Mouse (Mus musculus) CH12.LX (cell line): Measurements from ENCODE around the gene Mrtfa. TPM values are rescaled to one million over a fixed set of nuclear protein-coding genes. Genes with fewer than 3 reads are reported as not detected.

Experiments used
- DNase-seq: peaks from one replicate; pipeline ENCODE4 v3.0.0-alpha.2; 2013; ENCODE audit errors: extremely low read depth
- H3K27ac ChIP-seq: 2 replicates; pipeline ENCODE4 v1.5.1; 2012; ENCODE audit warnings: low read depth, mild to moderate bottlenecking, control low read depth, moderate library complexity; ENCODE audit not compliant: insufficient read depth
- H3K27me3 ChIP-seq: replicated peaks from 2 replicates; pipeline ENCODE3; 2012; ENCODE audit warnings: inconsistent platforms
- H3K36me3 ChIP-seq, 2 experiments: replicated peaks in 1 of 2; 2 replicates each; pipeline versions ENCODE3 to v1.6.1; 2012; ENCODE audit warnings: inconsistent platforms in 1 of 2, low read length in 1 of 2, mild to moderate bottlenecking in 1 of 2, mixed read lengths in 1 of 2, moderate library complexity in 1 of 2; ENCODE audit not compliant: control insufficient read depth in 1 of 2, insufficient read depth in 1 of 2
- H3K4me1 ChIP-seq, 2 experiments: 2 replicates each; pipeline ENCODE4 v1.6.1; 2012; ENCODE audit warnings: inconsistent platforms in 1 of 2, moderate library complexity in 1 of 2; ENCODE audit not compliant: insufficient read depth in 2 of 2, control insufficient read depth in 1 of 2
- H3K4me2 ChIP-seq: 2 replicates; pipeline ENCODE4 v1.6.1; 2012; ENCODE audit warnings: low read depth, mild to moderate bottlenecking, control low read depth; ENCODE audit not compliant: poor library complexity, insufficient read depth, severe bottlenecking
- H3K4me3 ChIP-seq, 3 experiments: fragments of 150-350 bp in 1 of 3; sonication (generic) in 1 of 3; replicated peaks in 1 of 3; 2 replicates each; pipeline versions ENCODE3 to v1.5.1; 2011 to 2012; ENCODE audit warnings: low read depth in 2 of 3, low read length in 2 of 3, mild to moderate bottlenecking in 2 of 3, moderate library complexity in 2 of 3, control low read depth in 1 of 3, improper control_type of control experiment in 1 of 3, inconsistent platforms in 1 of 3, mixed read lengths in 1 of 3; ENCODE audit not compliant: poor library complexity in 1 of 3
- H3K79me2 ChIP-seq: replicated peaks from 2 replicates; pipeline ENCODE4 v1.6.1; 2012; ENCODE audit warnings: mild to moderate bottlenecking, moderate library complexity; ENCODE audit not compliant: control insufficient read depth, poor library complexity, insufficient read depth, severe bottlenecking; ENCODE audit errors: extremely low read depth
- H3K9ac ChIP-seq: 2 replicates; pipeline ENCODE4 v1.6.1; 2012; ENCODE audit warnings: low read depth, mild to moderate bottlenecking, control low read depth, moderate library complexity; ENCODE audit not compliant: insufficient read depth
- H3K9me3 ChIP-seq: replicated peaks from 2 replicates; pipeline ENCODE3; 2012; ENCODE audit warnings: low read length, inconsistent platforms, mixed read lengths
- BHLHE40 ChIP-seq: IDR thresholded peaks from 2 replicates; pipeline ENCODE4 v1.6.1; 2011; ENCODE audit warnings: mild to moderate bottlenecking, low read depth, low read length, improper control_type of control experiment
- CTCF ChIP-seq, 2 experiments: IDR thresholded peaks in 1 of 2; conservative IDR thresholded peaks in 1 of 2; 2 replicates each; pipeline ENCODE4 v1.5.1; 2011 to 2012; ENCODE audit warnings: low read depth in 2 of 2, low read length in 2 of 2, improper control_type of control experiment in 1 of 2, inconsistent platforms in 1 of 2, mild to moderate bottlenecking in 1 of 2, moderate library complexity in 1 of 2
- E2F4 ChIP-seq: IDR thresholded peaks from 2 replicates; pipeline ENCODE4 v1.6.1; 2011; ENCODE audit warnings: low read depth, low read length, improper control_type of control experiment; ENCODE audit not compliant: insufficient replicate concordance
- ELF1 ChIP-seq: IDR thresholded peaks from 2 replicates; pipeline ENCODE4 v1.6.1; 2014; ENCODE audit warnings: low read depth, mild to moderate bottlenecking, inconsistent platforms, low read length, improper control_type of control experiment
- HCFC1 ChIP-seq: IDR thresholded peaks from 2 replicates; pipeline ENCODE4 v1.6.1; 2012; ENCODE audit warnings: low read depth, mild to moderate bottlenecking, inconsistent platforms, low read length, improper control_type of control experiment
- IRF4 ChIP-seq: IDR thresholded peaks from 2 replicates; pipeline ENCODE4 v1.6.1; 2014; ENCODE audit warnings: low read depth, mild to moderate bottlenecking, inconsistent platforms, low read length, improper control_type of control experiment
- MAFK ChIP-seq: IDR thresholded peaks from 2 replicates; pipeline ENCODE4 v1.6.1; 2011; ENCODE audit warnings: low read length, improper control_type of control experiment; ENCODE audit not compliant: insufficient replicate concordance
- MAX ChIP-seq: IDR thresholded peaks from 2 replicates; pipeline ENCODE4 v1.6.1; 2011; ENCODE audit warnings: low read length, improper control_type of control experiment
- MXI1 ChIP-seq: IDR thresholded peaks from 2 replicates; pipeline ENCODE4 v1.6.1; 2011; ENCODE audit warnings: mild to moderate bottlenecking, low read depth, low read length, improper control_type of control experiment
- MYC ChIP-seq: IDR thresholded peaks from 2 replicates; pipeline ENCODE4 v1.6.1; 2011; ENCODE audit warnings: low read depth, mild to moderate bottlenecking, improper control_type of control experiment, low read length
- NELFE ChIP-seq: IDR thresholded peaks from 2 replicates; pipeline ENCODE4 v1.6.1; 2011; ENCODE audit warnings: low read depth, low read length, improper control_type of control experiment
- PAX5 ChIP-seq: IDR thresholded peaks from 2 replicates; pipeline ENCODE4 v1.6.1; 2012; ENCODE audit warnings: low read length, inconsistent platforms, mixed read lengths
- POLR2AphosphoS2 ChIP-seq: IDR thresholded peaks from 2 replicates; pipeline ENCODE4 v1.6.1; 2011; ENCODE audit warnings: low read depth, low read length, improper control_type of control experiment
- RAD21 ChIP-seq: IDR thresholded peaks from 2 replicates; pipeline ENCODE4 v1.6.1; 2011; ENCODE audit warnings: low read depth, mild to moderate bottlenecking, low read length, improper control_type of control experiment, moderate library complexity
- SMC3 ChIP-seq: IDR thresholded peaks from 2 replicates; pipeline ENCODE4 v1.6.1; 2011; ENCODE audit warnings: low read depth, low read length, improper control_type of control experiment
- TBP ChIP-seq: conservative IDR thresholded peaks from 2 replicates; pipeline ENCODE4 v1.6.1; 2011; ENCODE audit warnings: low read depth, low read length, improper control_type of control experiment
- TCF12 ChIP-seq: IDR thresholded peaks from 2 replicates; pipeline ENCODE4 v1.6.1; 2014; ENCODE audit warnings: low read depth, mild to moderate bottlenecking, inconsistent platforms, low read length, improper control_type of control experiment
- ZC3H11A ChIP-seq: IDR thresholded peaks from 2 replicates; pipeline ENCODE4 v1.6.1; 2012; ENCODE audit warnings: low read depth, mild to moderate bottlenecking, inconsistent platforms, low read length, improper control_type of control experiment
- ZKSCAN1 ChIP-seq: IDR thresholded peaks from 2 replicates; pipeline ENCODE4 v1.6.1; 2012; ENCODE audit warnings: low read depth, inconsistent platforms, low read length, improper control_type of control experiment, borderline replicate concordance
- dilution Hi-C: fragments of 300-500 bp; cut with MboI; formaldehyde crosslinking; loops from 2 replicates; pipeline ENCODE4 v1.14.3; 2020; ENCODE audit warnings: low sequenced_read_pairs; ENCODE audit not compliant: extremely low pct_unique_long_range_greater_than_20kb, extremely low pct_ligation_motif_present
- in situ Hi-C: fragments of 300-500 bp; cut with MboI; formaldehyde crosslinking; loops from 3 replicates; pipeline ENCODE4 v1.14.3; 2019; ENCODE audit warnings: low sequenced_read_pairs, low pct_ligation_motif_present, low pct_unique_long_range_greater_than_20kb, mixed read lengths
- polyA plus RNA-seq: library from polyadenylated mRNA; unstranded; fragments of >175 nt; gene quantifications from 2 replicates; pipeline ENCODE4 v1.2.1, GENCODE M21; 2012; ENCODE audit warnings: low read depth; ENCODE audit not compliant: insufficient read length
- total RNA-seq, 2 experiments: library from RNA; depleted of rRNA; stranded (reverse); fragments of 300-350 nt in 1 of 2; fragments of >200 nt in 1 of 2; gene quantifications; 2 replicates each; pipeline ENCODE4 v1.2.3; 2012 to 2014

The Mrtfa gene
- total and polyA plus RNA-seq, 3 experiments = 4.6 to 23.2 (median 8.2) TPM

DNA sequence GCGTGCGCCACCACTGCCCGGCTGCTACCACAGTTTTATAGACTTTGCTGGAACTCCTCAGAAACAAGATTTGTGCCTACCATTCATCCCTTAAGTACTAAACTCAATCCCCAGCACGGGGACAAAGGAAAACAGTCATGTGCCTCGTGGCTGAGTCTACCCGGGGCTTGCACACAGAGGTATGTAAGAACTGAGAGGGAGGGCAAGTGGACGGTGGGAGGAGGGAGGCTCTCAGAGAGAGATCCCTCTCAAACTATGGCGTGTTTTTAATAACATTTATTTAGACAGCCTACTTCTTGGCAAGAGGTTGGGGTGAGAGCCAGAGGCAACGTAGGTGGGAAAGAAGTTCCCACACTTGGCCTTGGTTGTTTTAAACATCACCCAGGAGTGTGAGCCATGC is 98.8 kb downstream of the Mrtfa start:
- no peaks in the 10 kb centered on the region for H3K27me3 ChIP-seq
- no peaks in the 10 kb centered on the region for H3K9me3 ChIP-seq
- in situ Hi-C loops (no loop called here), dilution Hi-C loops (no loop called here)
- no peak overlapping the region for H3K27ac ChIP-seq
- H3K4me1 ChIP-seq = peaks cover 0 to 30% of the 10 kb centered on the region in 2 experiments; a peak in 2 of 4 replicates
- TF ChIP-seq ZC3H11A (no peak), TBP (no peak), TCF12 (no peak), ZKSCAN1 (no peak), BHLHE40 (no peak), ELF1 (no peak), SMC3 (no peak), POLR2AphosphoS2 (no peak), NELFE (no peak), MXI1 (no peak), E2F4 (no peak), IRF4 (no peak)
- no peak overlapping the region for H3K4me3 ChIP-seq
- H3K9ac ChIP-seq = no peak overlapping the region
- peaks cover 0 to 28% of the 10 kb centered on the region in 2 experiments for H3K36me3 ChIP-seq
- H3K79me2 ChIP-seq = no peaks in the 10 kb centered on the region
- no peak for DNase-seq
- no peak overlapping the region for H3K4me2 ChIP-seq

DNA sequence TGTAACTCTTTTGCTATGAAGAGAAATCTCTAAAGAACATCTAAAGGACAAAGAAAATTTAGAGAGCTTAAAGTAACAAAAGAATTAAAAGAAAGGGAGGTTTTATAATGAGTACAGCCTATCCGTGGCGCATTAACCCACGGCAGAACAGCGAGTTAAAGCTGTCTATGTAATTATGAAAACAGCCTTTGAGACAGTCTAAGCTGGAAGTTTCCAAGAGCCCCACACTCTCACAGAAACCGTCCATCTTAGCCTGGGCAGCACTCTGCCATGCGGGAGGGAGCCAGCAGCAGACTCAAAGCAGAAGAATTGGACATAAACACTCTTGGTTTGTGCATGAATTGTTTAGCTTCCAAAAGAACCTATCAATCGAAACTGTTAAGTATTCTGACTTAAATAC is 103.0 kb downstream of the Mrtfa start:
- Histone ChIP-seq H3K4me3 (no peak overlapping the region), H3K4me1 (peaks cover 0 to 30% of the 10 kb centered on the region in 2 experiments; a peak in 2 of 4 replicates), H3K9ac (no peak overlapping the region), H3K79me2 (no peaks in the 10 kb centered on the region), H3K4me2 (no peak overlapping the region), H3K27ac (no peak overlapping the region), H3K36me3 (peaks cover 0 to 41% of the 10 kb centered on the region in 2 experiments), H3K9me3 (no peaks in the 10 kb centered on the region), H3K27me3 (no peaks in the 10 kb centered on the region)
- DNase-seq = no peak
- no peak for TF ChIP-seq HCFC1
- no peak for TF ChIP-seq RAD21
- no peak for TF ChIP-seq MAX
- no peak for TF ChIP-seq TBP
- no peak for TF ChIP-seq MAFK
- TF ChIP-seq CTCF (conservative IDR thresholded peaks at IDR 0.05 in 1 of 2, IDR thresholded peaks at IDR 0.05 in 1 of 2; ENCODE audit: low read depth in 2 of 2, low read length in 2 of 2) = no peak
- no peak for TF ChIP-seq PAX5
- TF ChIP-seq MYC = no peak
- no peak for TF ChIP-seq NELFE
- in situ Hi-C loops = no loop called here
- dilution Hi-C loops = no loop called here
